Mouse (Mus musculus) myocyte (in vitro differentiated cells): Measurements from ENCODE around the gene Cfap126.
"Not testable (repeated sequence)": the region's sequence is repeated elsewhere in the genome, so short reads cannot be mapped to it uniquely, and the experiment has no call there.

Experiments
- MYOD1 ChIP-seq, 3 experiments: IDR thresholded peaks; one replicate each; pipeline ENCODE4 v1.6.1; 2011; ENCODE audit warnings: control low read depth in 2 of 3, low read depth in 2 of 3, mild to moderate bottlenecking in 2 of 3, moderate library complexity in 1 of 3; ENCODE audit not compliant: insufficient read length in 2 of 3, control insufficient read depth in 1 of 3
- POLR2A ChIP-seq: IDR thresholded peaks from one replicate; pipeline ENCODE4 v1.6.1; 2011; ENCODE audit warnings: low read depth, mild to moderate bottlenecking, control low read depth, moderate library complexity; ENCODE audit not compliant: insufficient read length
- TCF3 ChIP-seq: IDR thresholded peaks from one replicate; pipeline ENCODE4 v1.6.1; 2011; ENCODE audit warnings: low read depth, control low read depth; ENCODE audit not compliant: insufficient read length
- USF1 ChIP-seq: IDR thresholded peaks from one replicate; pipeline ENCODE4 v1.6.1; 2011; ENCODE audit warnings: low read depth, mild to moderate bottlenecking, control low read depth, moderate library complexity

- not testable (repeated sequence) for TF ChIP-seq TCF3; POLR2A; MYOD1 (IDR thresholded peaks at IDR 0.05; ENCODE audit: control insufficient read depth in 1 of 3, insufficient read length in 2 of 3, low read depth in 2 of 3); USF1
Measured at GRCm38 (mm10) chr1:171064491-171065242, 49.1 kb upstream of the Cfap126 start, which contains the start of gene Fcgr3.
